Mouse (Mus musculus) lung, postnatal 0 days (tissue): ENCODE measurements around the gene Atxn7l3b.

Experiments
- CTCF ChIP-seq: IDR thresholded peaks from 2 replicates; pipeline ENCODE4 v1.5.1; 2016; ENCODE audit warnings: antibody characterized with exemption, mild to moderate bottlenecking
- EP300 ChIP-seq: IDR thresholded peaks from 2 replicates; pipeline ENCODE4 v1.6.1; 2016; ENCODE audit warnings: antibody characterized with exemption, mild to moderate bottlenecking, control low read depth

- TF ChIP-seq CTCF (no peak), EP300 (no peak)
Measured at GRCm38 (mm10) chr10:112928452-112929221, at the start of gene Atxn7l3b.
